Mouse (Mus musculus) bone marrow macrophage, adult 2 months (primary cell): ENCODE measurements around the gene Spock1.
"Not testable (repeated sequence)": the region's sequence is repeated elsewhere in the genome, so short reads cannot be mapped to it uniquely, and the experiment has no call there.

ENCODE experiments used
- CTCF ChIP-seq: IDR thresholded peaks from 2 replicates; pipeline ENCODE4 v1.5.1; 2012; ENCODE audit warnings: low read depth, mild to moderate bottlenecking, low read length, moderate library complexity
- POLR2A ChIP-seq: IDR thresholded peaks from 2 replicates; pipeline ENCODE4 v1.6.1; 2012; ENCODE audit warnings: mild to moderate bottlenecking, low read depth, low read length, borderline replicate concordance

GRCm38 (mm10) chr13:57589338-57589914 lies 318.7 kb downstream of the Spock1 start:
- TF ChIP-seq CTCF, POLR2A: not testable (repeated sequence)
